8 mouse cellular contexts compared by ENCODE assay signal in the genomic region with DNA sequence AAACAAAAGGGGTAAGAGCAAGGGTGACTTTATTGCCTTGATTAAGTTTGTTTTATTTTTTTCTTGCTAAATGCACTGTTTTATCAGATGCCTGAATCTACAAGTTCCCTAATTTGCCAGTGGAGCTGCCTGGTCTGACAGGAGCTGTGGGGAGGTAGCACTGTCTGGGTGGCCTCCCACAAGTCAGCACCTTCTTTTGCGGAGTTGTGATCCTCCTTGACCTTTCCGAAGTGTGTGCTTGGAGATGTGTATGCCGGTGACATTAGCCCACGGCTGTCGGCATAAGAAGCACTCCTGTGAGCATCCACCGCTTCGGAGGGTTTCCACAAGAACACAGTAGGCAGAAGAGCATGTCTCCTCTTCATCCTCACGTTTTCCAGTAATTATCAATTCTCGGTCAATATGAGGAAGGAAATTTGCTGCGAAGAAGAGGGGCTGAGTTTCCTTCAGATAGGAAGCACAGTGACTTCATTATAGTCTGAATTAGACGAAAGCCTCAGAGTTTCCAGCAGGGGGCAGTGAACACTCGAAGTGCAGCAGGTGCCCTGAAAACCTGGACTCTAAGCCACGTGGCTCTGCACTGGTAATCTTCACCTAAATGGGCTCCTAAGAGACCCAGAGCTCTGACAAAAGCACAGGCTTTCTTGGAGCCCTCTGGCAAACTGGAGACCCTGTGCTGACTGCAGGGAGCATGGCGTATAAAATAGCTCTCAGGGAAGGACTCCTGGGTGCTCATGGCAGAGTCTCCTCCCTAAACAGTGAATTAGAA.
DNase-seq lines count a peak whose midpoint lies in the region; ATAC-seq lines count a peak whose summit lies in the region.

No protein-coding gene starts in this region.

- H3K9me3 ChIP-seq in heart, embryonic 11.5 days (replicated peaks; ENCODE audit: control insufficient read depth, low read length), result no peaks in the 10 kb centered on the region

- H3K36me3 ChIP-seq in heart, embryonic 11.5 days (ENCODE audit: control insufficient read depth, insufficient read depth, low read length), result no peaks in the 10 kb centered on the region

- no peak overlapping the region for H3K27ac ChIP-seq in heart, embryonic 11.5 days (ENCODE audit: low read depth, low read length)

- no peak overlapping the region for H3K4me3 ChIP-seq in heart, embryonic 11.5 days (ENCODE audit: low read depth, low read length)

- 0 out of 2 replicates have a peak overlapping the region, but pooled peaks have one; percentile 20 for H3K4me2 ChIP-seq in heart, embryonic 11.5 days

- no peak overlapping the region for H3K9ac ChIP-seq in heart, embryonic 11.5 days (ENCODE audit: low read depth, low read length)

- WGBS in heart, embryonic 11.5 days (ENCODE audit: insufficient replicate concordance), result 41% methylated on average over 14 of the region's 14 CpGs

- H3K4me1 ChIP-seq in heart, embryonic 11.5 days (ENCODE audit: control insufficient read depth, insufficient read depth, low read length), result no peaks in the 10 kb centered on the region

- no peak for ATAC-seq in heart, embryonic 11.5 days (replicated peaks; ENCODE audit: insufficient number of reproducible peaks, low FRiP score, low TSS enrichment)

- 0 out of 2 replicates have a peak, but pooled peaks cover 2% of the 10 kb centered on the region for H3K27me3 ChIP-seq in heart, embryonic 11.5 days (ENCODE audit: control insufficient read depth, insufficient read depth, low read length)

- DNase-seq in ES-CJ7 (ENCODE audit: low read depth, low spot score), result peak; percentile 53
- DNase-seq in adrenal gland, adult 2 months, result peak; percentile 54
- DNase-seq in embryo, embryonic 9.5 days (ENCODE audit: extremely low spot score), result peak; percentile 46
- peak; percentile 55 for DNase-seq in kidney, postnatal 14 days
- peak; percentile 52 for DNase-seq in lung, postnatal 14 days
- DNase-seq in right cerebral cortex, postnatal 10 days (ENCODE audit: low spot score in 2 of 2), result peak; percentile 76 to 80
- DNase-seq in spleen, postnatal 10 days (ENCODE audit: low spot score in 2 of 2), result no peak

Comparison
In these comparisons a context has a peak if more than half of its experiments do, and no peak if none do; other contexts are left out.
1. DNase-seq: peak in ES-CJ7 (single experiment), adrenal gland, adult 2 months (single experiment), embryo, embryonic 9.5 days (single experiment), kidney, postnatal 14 days (single experiment), lung, postnatal 14 days (single experiment) and right cerebral cortex, postnatal 10 days (2 of 2); none in spleen, postnatal 10 days (0 of 2).